Mouse (Mus musculus) MEL-GATA-1-ER (cell line): Measurements from ENCODE around the gene Hes7.
"Not testable (repeated sequence)": the region's sequence is repeated elsewhere in the genome, so short reads cannot be mapped to it uniquely, and the experiment has no call there.

ENCODE experiments used
- DNase-seq: peaks from one replicate; pipeline ENCODE4 v3.0.0-alpha.2; 2012; ENCODE audit warnings: low read depth; ENCODE audit errors: extremely low read depth

Hes7 gene

GRCm38 (mm10) chr11:69088103-69088855 is 31.9 kb upstream of the Hes7 start, which contains the start of gene Vamp2:
TSS of gene Vamp2 (plus strand) at chr11:69088490.
- DNase-seq, result no peak

GRCm38 (mm10) chr11:69088856-69089615 is 31.2 kb upstream of the Hes7 start:
- no peak for DNase-seq

DNA sequence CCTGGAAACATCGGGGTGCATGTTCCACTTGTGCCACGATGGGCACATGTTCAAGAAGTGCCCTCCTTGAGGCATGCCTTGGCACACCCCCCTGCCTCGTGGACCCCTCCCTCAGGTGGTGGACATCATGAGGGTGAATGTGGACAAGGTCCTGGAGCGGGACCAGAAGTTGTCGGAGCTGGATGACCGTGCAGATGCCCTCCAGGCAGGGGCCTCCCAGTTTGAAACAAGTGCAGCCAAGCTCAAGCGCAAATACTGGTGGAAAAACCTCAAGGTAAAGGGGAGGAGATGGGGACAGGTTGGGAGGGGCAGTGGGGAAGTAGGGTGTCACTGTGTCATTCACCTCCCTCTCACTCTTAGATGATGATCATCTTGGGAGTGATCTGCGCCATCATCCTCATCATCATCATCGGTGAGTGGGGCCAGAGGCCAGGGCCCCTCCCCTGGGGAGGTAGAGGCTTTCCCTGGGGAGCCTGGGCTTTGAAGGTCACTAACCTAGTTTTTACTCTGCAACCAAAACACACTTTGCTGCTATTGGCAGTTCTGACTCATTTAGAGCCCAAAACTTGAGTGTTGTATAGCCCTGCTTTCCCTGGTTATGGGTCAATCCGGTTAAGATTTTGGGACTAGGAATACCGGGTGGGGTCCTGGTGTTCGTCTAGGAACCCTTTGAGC is 30.5 kb upstream of the Hes7 start:
- DNase-seq, result no peak

- no peak for DNase-seq
These were observed 29.8 kb upstream of the Hes7 start for GRCm38 (mm10) chr11:69090367-69090766.

DNA sequence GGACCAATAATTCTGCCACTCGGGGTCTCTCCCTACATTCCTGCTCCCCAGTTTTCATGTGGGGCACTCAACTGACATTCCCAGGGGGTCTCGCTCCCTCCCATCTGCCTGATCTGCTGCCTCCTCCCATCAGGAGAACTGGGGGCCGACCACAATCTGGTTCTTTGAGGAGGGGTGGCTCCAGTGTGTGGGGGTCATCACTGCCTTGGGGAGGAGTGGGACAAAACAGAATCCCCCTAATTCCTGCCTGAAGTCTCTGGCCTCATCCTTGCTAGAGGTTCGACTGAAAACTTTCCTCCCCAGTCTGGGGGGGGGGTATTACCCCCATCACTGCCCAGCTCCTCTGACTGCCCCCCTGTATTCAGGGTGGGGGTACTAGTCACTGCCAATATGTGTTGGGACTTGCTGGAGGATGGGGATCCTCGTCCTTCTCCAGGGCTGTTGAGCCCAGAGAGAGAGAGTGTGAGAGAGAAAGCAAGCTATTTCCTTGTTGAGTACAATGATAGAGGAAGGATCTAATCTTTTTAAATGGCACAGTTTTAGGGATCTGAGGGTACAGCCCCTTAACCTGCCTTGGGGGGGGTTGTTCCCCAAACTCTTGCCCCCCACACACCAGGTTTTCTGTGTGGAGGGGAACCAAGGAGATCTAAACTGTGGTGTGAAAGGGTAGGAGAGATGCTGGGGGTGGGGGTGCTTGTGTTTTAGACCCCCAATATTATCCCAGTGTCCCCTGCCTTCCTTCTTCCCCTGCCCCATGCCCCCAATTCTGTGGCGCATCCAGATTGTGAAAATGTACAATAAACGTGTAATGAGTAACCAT is 28.4 kb upstream of the Hes7 start:
- DNase-seq, result no peak

- no peak for DNase-seq
These were observed 27.8 kb upstream of the Hes7 start for GRCm38 (mm10) chr11:69092386-69092751.

DNA sequence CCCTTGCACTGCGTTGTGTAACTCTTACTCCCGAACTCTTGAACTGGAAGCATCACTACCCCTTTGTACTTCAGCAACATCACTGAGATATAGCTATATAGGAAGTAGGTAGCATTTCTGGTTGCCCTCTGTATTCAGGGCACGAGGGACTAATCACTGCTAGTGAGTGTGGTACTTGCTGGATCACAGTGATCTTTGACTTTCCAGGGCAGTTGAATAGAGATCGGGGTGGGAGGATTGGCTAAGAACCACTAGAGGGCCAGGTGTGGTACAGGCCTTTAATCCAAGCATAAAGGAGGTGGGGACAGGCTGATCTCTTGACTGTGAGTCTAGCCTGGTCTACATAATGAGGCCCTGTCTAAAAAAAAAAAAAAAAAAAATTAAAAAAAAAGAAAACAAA is 27.3 kb upstream of the Hes7 start:
- DNase-seq, result no peak

DNA sequence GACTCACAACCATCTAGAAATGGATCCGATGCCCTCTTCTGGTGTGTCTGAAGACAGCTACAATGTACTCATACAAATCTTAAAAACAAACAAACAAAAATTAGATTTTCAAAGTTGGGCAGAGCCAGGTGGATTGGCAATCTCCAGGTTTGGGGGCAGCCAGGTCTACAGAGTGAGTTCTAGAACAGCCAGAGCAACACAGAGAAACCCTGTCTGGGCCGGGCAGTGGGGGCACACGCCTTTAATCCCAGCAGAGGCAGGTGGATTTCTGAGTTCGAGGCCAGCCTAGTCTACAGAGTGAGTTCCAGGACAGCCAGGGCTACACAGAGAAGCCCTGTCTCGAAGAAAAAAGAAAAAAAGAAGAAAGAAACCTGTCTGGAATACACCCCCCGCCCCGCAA is 26.3 kb upstream of the Hes7 start:
- not testable (repeated sequence) for DNase-seq

DNA sequence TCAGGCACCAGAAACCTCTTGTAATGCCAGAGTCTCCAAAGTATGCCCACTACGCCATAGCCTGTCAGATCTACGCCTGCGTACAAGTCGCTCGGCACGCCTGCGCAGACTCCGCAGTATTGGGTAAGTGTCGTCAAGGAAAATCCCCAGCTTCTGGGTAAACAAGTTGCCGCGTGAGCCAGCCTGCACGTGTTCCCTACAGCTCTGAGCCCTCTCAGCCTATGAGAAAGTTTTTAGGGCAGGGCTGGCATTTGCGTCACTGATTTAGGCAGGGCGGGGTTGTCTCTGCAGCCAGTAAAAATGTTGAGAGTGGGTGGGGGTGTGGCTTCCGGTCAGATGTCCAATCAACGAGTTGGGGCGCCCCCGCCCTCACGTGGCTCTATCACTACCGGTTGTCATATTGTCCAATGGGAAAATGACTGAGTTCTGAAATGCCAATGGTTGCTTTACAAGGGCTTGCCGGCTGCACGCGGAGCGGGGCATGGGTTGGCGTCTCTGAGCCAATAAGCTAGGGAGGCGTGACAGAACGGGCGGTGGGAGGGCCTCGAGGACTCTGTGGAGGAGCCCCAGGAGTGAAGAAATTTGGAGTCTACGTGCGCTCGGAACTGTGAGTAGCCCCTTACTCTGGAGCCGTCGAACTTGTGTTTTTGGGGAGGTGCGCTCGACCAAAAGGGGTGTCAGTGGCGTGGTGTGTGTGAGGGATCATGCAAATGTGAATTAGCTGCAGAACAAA is 25.3 kb upstream of the Hes7 start, which contains the start of gene Per1:
Gene Per1 (plus strand): TSS at position 521 of the 733 bp plus-strand sequence.
- peak; percentile 99 for DNase-seq

DNA sequence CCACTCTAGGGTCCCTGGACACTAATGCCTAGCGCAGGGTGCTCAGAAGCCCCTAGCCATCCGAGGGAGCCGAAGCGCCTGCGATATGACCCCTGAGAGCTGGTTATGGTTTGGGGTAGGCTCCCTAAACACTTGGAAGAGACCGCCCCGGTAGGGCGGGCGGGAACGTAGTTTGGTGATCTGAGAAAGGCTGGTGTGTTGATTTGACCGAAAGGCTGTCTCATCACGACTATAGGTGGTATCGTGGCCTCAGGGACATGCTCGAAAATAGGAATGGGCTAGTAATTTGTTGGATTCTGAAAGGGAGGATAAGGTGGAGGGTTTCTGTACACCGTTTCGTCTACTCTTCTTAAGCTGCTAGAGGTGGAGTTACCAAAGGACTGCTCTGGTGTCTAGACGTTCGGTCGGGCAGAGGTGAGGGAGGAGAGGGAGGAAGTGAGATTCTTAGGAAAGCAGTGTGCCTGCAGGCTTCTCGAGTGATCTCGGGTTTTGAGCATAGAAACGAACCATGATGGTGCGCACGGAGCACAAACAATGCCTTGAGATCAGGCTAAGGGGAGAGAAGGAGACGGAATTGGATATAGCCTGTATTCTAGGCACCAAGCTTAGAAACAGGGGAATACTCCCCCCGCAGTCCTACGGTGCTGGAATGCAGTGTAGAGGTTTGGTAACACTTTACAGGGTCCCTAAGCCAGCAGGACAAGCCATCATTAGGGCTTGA is 24.5 kb upstream of the Hes7 start:
- DNase-seq, result peak; percentile 40

- no peak for DNase-seq
These were observed 23.7 kb upstream of the Hes7 start for GRCm38 (mm10) chr11:69096360-69096986.

GRCm38 (mm10) chr11:69096987-69097900 is 23.0 kb upstream of the Hes7 start:
- peak; percentile 87 for DNase-seq

GRCm38 (mm10) chr11:69098039-69098761 is 22.0 kb upstream of the Hes7 start:
- no peak for DNase-seq

- peak; percentile 90 for DNase-seq
These were observed 21.5 kb upstream of the Hes7 start for GRCm38 (mm10) chr11:69098762-69099091.

DNA sequence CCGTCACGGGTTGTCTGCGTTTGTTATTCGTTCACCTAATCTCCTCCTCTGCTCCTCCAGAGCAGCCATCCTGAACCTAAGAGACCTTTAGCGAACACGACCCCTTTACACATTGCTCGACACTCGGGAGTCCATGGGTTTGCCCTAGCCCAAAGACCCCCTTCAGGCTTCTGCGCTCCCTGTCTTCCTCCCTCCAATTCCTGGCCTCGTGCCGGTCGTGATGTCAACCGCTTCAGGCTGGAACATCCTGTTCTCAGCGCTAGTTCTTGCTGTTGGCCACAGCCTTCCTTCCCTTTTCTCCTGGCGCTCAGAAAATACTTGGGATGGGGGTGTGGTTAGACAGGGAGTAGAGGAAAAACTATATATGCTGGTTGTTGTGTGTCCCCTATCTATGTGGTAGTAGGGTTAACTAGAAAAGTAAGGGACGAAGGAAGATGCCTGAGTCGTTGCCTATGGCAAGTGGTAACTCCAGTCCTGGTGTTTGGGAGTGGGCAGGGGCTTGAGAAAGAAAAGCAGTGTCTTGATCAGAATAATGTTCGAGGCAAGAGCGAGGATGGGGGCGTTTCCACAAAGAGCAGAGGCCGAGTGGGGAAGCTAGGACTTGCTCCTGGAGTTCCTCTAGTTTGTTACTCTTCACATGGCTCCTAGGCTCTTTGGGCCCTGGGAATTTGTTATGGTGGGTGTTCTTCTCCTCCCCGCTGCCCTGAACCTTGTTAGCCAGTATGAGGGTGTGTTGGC is 20.9 kb upstream of the Hes7 start:
- no peak for DNase-seq

DNA sequence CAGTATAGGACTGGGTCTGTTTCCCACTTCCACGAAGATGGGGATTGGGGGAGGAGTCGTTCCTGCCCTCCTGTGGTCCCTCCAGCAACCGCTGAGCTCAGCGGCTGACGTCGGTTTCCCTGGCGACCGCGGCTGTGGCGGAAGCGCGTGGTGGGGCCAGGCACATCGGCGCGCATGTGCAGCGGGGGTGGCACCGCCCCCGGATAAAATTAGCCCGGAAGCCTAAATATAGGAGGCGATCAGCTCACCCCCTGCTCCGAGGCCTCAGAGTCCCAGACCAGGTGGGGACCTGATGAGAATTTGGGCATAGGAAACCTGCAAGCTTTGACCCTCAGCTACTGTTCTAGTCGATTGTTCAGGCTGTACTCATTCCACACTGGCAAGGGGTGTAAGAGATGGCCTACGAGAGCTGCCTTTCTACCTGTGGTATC is 20.3 kb upstream of the Hes7 start:
- peak; percentile 68 for DNase-seq
